Mouse (Mus musculus) frontal cortex, adult (tissue): Measurements from ENCODE around the gene Rpl28.
"Not testable (repeated sequence)": the region's sequence is repeated elsewhere in the genome, so short reads cannot be mapped to it uniquely, and the experiment has no call there.

Source experiments
- ATAC-seq: cut with Nextera tagmentation; 2 replicates; pipeline ENCODE4 v1.9.2; 2017; ENCODE audit warnings: mild to moderate bottlenecking, moderate library complexity, mixed read lengths; ENCODE audit not compliant: low TSS enrichment

The Rpl28 gene

GRCm38 (mm10) chr7:4783667-4784268 lies 8.9 kb upstream of the Rpl28 start:
- ATAC-seq, result peak; percentile 77

GRCm38 (mm10) chr7:4788499-4789435 lies 3.9 kb upstream of the Rpl28 start:
- peak; percentile 26; the same call in 1 of the 2 replicates for ATAC-seq

- no peak for ATAC-seq
Measured at GRCm38 (mm10) chr7:4789436-4789935, 3.2 kb upstream of the Rpl28 start, which contains the start of gene Tmem238. Gene Tmem238 (minus strand): TSS chr7:4789656.

- not testable (repeated sequence) for ATAC-seq
Measured at GRCm38 (mm10) chr7:4793248-4793647, 574 bp downstream of the Rpl28 start.

GRCm38 (mm10) chr7:4793674-4794073 lies 1.0 kb downstream of the Rpl28 start:
- ATAC-seq, result no peak

- ATAC-seq, result no peak
Measured at GRCm38 (mm10) chr7:4794631-4795168, 2.0 kb downstream of the Rpl28 start.

GRCm38 (mm10) chr7:4795767-4796433 lies 3.2 kb downstream of the Rpl28 start:
- no peak for ATAC-seq

- ATAC-seq, result no peak
Measured at GRCm38 (mm10) chr7:4802247-4802646, 9.6 kb downstream of the Rpl28 start.

- ATAC-seq, result peak; percentile 47; the same call in 1 of the 2 replicates
Measured at GRCm38 (mm10) chr7:4806716-4807115, 14.0 kb downstream of the Rpl28 start.

- not testable (repeated sequence) for ATAC-seq
Measured at GRCm38 (mm10) chr7:4811131-4811530, 18.5 kb downstream of the Rpl28 start.

- peak; percentile 24; the same call in 1 of the 2 replicates for ATAC-seq
Measured at GRCm38 (mm10) chr7:4811842-4812302, 19.2 kb downstream of the Rpl28 start.

GRCm38 (mm10) chr7:4812303-4813104 lies 19.8 kb downstream of the Rpl28 start, which contains the start of gene Ube2s:
Gene Ube2s (minus strand): TSS chr7:4812590.
- peak; percentile 98 for ATAC-seq

- no peak for ATAC-seq
Measured at GRCm38 (mm10) chr7:4813105-4813791, 20.6 kb downstream of the Rpl28 start.

GRCm38 (mm10) chr7:4816559-4816958 lies 23.9 kb downstream of the Rpl28 start:
- no peak for ATAC-seq

- not testable (repeated sequence) for ATAC-seq
Measured at GRCm38 (mm10) chr7:4820925-4821324, 28.3 kb downstream of the Rpl28 start.

GRCm38 (mm10) chr7:4821690-4822089 lies 29.0 kb downstream of the Rpl28 start:
- peak; percentile 86 for ATAC-seq

GRCm38 (mm10) chr7:4822162-4822907 lies 29.7 kb downstream of the Rpl28 start:
- ATAC-seq, result 0 out of 2 replicates have a peak, but pooled peaks have one; percentile 7

- ATAC-seq, result no peak
Measured at GRCm38 (mm10) chr7:4825365-4825764, 32.7 kb downstream of the Rpl28 start.

GRCm38 (mm10) chr7:4830476-4830875 lies 37.8 kb downstream of the Rpl28 start:
- ATAC-seq, result no peak
